Mouse (Mus musculus) ES-E14 (cell line): ENCODE data around the gene Hnf4a.

ENCODE experiments used
- CHD2 ChIP-seq: IDR thresholded peaks from 2 replicates; pipeline ENCODE4 v1.6.1; 2014; ENCODE audit warnings: mild to moderate bottlenecking, low read depth, low read length, inconsistent platforms
- HCFC1 ChIP-seq: IDR thresholded peaks from 2 replicates; pipeline ENCODE4 v1.6.1; 2012; ENCODE audit warnings: low read length, inconsistent platforms, borderline replicate concordance; ENCODE audit not compliant: insufficient read depth
- ZC3H11A ChIP-seq: IDR thresholded peaks from 2 replicates; pipeline ENCODE4 v1.6.1; 2012; ENCODE audit warnings: low read depth, mild to moderate bottlenecking, inconsistent platforms, low read length, borderline replicate concordance
- ZNF384 ChIP-seq: IDR thresholded peaks from 2 replicates; pipeline ENCODE4 v1.6.1; 2012; ENCODE audit warnings: low read depth, low read length, inconsistent platforms

GRCm38 (mm10) chr2:163575248-163575647, 68.6 kb downstream of the Hnf4a start:
- TF ChIP-seq ZC3H11A (no peak), ZNF384 (no peak), CHD2 (no peak), HCFC1 (no peak)
